Mouse (Mus musculus) ZHBTc4 (cell line): ENCODE measurements at regions not wholly inside any gene's neighbourhood (a gene's known extent, or its start where the extent isn't known, plus 50 kb on each side); places are given as distances from the start of the nearest gene placed in this dataset.
A peak's percentile ranks its signal among the peaks of the same experiment; 100 is the strongest.

Source experiments
- DNase-seq: peaks from one replicate; pipeline ENCODE4 v3.0.0-alpha.2; 2011; ENCODE audit warnings: low read depth, low spot score

GRCm38 (mm10) chr12:42526009-42526408 lies 1039.8 kb upstream of the Lrrn3 start:
- DNase-seq, result peak; percentile 62

GRCm38 (mm10) chr12:42524875-42525274 lies 1038.6 kb upstream of the Lrrn3 start:
- peak; percentile 61 for DNase-seq
